Mouse (Mus musculus): ENCODE results near the gene Trabd. TPM values are rescaled to one million over a fixed set of nuclear protein-coding genes. Genes with fewer than 3 reads are reported as not detected.

Trabd gene
- polyA plus RNA-seq, 1 experiment from 2014 or later: 44.7 TPM

DNA sequence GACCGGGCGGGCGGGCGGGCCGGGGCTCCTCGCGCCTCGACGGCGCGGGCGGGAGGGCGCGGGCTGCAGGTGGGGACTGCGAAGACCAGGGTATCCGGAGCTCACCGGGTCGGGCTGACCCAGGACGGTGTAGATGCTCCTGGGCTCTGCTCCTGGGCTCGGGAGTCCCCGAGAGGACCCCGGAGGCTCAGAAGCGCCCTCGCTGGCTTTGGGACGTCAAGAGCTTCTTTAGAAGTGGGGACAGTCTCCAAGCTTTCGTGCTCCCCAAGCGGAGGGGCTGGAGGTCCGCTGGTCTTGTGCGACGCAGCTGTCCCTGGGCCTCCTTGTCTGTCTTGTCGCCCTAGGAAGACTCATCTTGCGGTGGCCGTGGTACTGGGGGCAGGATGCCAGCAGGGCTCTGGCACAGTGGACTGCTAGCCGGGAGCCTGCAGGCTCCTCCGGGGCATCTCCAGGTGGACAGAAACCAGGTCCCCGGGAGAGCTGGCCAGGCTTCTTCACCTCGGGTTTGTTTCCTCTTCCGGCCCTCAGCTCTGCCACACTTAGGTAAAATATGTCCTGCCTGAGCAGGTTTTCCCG lies 1.3 kb downstream of the Trabd start:
- ATAC-seq (peak; percentile 14), DNase-seq (ENCODE audit: low read depth, low spot score) (no peak)
- no peak for TF ChIP-seq CTCF (IDR thresholded peaks at IDR 0.05)
- ChIA-PET POLR2A (interaction anchor here (0.7 to 2.2 kb wide), 4 partner anchors 9 to 135 kb away, joined by 3 to 13 read pairs (median 3); partner anchors contain the start of gene Selenoo), CTCF (interaction anchor here (1.2 to 1.4 kb wide), 2 partner anchors 52 to 155 kb away, joined by 3 to 4 read pairs; no protein-coding TSS in a partner anchor)
- in situ Hi-C loops (cut with MboI; ENCODE audit: low pct_unique_long_range_greater_than_20kb): no loop called here
- H3K27me3 ChIP-seq: no peaks in the 10 kb centered on the region

DNA sequence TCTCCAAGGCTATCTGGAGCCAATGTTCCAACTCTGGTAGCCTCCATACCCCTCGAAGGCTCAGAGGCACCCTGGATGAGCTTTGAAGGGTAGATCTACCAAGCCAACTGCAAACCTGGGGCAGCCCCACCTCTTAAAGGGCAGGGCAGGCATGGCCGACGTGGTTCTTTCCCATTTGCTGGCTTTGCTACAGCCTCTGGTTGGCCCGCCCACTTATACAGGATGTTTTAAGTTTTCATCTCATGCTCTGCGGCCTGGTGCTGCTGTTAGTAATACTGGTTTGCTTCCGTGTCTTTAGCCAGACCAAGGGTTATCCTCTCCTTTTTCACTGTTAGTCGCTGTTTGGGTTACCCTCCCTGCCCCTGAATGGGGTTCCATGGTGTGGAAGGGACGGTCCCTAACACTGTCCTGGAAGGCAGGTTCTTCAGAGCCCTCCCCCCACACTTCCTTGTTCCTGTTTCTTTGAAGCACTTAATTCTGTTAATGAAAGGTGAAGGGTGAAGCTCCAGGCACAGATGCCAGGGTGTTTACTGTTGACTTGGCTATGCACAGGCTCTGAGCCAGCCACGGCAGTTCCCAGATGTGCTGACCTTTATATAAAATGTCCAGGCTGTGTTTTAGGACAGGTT lies 3.4 kb downstream of the Trabd start:
- POLR2A ChIA-PET: interaction anchor here (1.3 kb wide), 1 partner anchor 10 kb away, joined by 3 read pairs; no protein-coding TSS in a partner anchor
- no peak for DNase-seq (ENCODE audit: low read depth, low spot score)
- no peak for ATAC-seq
- TF ChIP-seq CTCF (IDR thresholded peaks at IDR 0.05): no peak
- in situ Hi-C loops (cut with MboI; ENCODE audit: low pct_unique_long_range_greater_than_20kb): no loop called here
- CTCF ChIA-PET: no interaction called here
- H3K27me3 ChIP-seq: no peaks in the 10 kb centered on the region

DNA sequence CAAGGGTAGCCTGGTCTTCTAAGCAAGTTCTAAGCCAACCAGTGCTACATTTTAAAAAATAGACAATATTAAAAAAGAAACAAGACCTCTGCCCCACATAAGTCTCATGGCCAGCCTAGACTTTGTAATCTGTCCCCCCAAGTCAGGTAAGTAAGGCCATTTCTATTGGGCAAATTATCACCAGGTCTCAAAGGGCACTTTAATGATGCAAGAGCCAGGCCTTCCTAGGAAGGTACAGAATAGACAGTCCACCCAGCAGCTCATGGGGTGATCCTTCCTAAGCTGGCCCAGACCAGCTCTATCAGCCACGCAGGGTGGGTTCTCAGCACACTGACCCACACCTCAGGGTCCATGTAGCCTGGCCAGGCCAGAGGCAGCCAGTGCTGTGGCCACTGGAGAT lies 9.0 kb downstream of the Trabd start:
- no peak for TF ChIP-seq CTCF (IDR thresholded peaks at IDR 0.05)
- no peaks in the 10 kb centered on the region for H3K27me3 ChIP-seq
- in situ Hi-C loops (cut with MboI; ENCODE audit: low pct_unique_long_range_greater_than_20kb): no loop called here
- DNase-seq (ENCODE audit: low read depth, low spot score) (no peak), ATAC-seq (no peak)
- POLR2A ChIA-PET: no interaction called here
- CTCF ChIA-PET: no interaction called here

DNA sequence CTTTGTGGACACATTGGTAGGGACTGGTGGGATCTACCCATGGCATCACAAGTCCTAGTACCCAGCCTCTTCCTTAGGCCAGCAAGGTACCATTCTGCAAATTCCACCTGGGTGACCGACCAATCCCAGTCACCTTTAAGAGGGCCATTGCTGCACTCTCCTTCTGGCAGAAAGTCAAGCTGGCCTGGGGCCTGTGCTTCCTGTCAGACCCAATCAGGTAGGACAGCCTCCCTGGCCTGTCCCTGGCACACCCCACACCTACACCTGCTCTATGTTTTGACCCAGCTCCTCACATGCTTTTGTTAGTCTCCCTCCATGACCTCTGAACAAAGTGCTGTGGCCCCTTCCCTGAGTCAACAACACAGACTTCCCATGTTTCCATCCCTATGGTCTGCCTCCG lies 9.9 kb downstream of the Trabd start:
- no peak for ATAC-seq
- POLR2A ChIA-PET: interaction anchor here (0.5 to 1.1 kb wide), 2 partner anchors 9 to 125 kb away, joined by 3 to 4 read pairs; no protein-coding TSS in a partner anchor
- no peak for DNase-seq (ENCODE audit: low read depth, low spot score)
- TF ChIP-seq CTCF (IDR thresholded peaks at IDR 0.05): no peak
- CTCF ChIA-PET: no interaction called here
- in situ Hi-C loops (cut with MboI; ENCODE audit: low pct_unique_long_range_greater_than_20kb): no loop called here
- no peaks in the 10 kb centered on the region for H3K27me3 ChIP-seq

DNA sequence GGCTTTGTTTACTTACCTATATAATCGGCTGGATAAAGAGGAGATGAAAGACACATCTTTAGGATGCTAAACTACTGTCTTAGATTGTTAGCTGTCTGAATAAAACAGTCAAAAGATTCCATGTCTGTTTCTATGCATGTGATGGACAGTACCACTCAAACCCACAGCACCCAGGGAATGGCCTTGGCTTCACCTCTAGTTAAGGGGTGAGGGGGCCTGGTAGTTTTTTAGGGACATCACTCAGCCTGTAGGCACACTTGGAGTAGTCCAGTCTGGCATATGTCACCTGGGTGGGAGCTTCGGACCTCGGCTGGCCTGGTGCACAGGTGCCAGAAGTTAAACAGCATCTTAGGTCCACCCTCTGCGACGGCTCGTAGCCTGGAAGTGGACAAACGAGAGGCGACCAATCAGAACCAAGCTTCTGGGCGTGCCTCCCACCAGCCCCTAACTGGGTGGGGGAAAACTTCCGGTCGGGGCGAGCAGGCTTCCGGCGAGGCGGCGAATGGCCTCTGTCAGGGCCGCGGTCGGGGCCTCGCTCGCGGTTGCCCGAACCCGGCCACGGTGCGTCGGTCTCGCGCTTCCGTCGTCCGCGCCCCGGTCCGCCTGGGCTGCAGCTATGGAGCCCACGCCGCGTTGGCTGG lies 13.8 kb downstream of the Trabd start, which contains the start of gene Selenoo:
TSS of gene Selenoo (plus strand) at position 478 of the 641 bp plus-strand sequence.
- POLR2A ChIA-PET: interaction anchor here (1.3 to 2.4 kb wide), 2 partner anchors 9 to 13 kb away, joined by 4 to 13 read pairs; no protein-coding TSS in a partner anchor
- CTCF ChIA-PET: interaction anchor here (1.0 kb wide), 1 partner anchor 15 kb away, joined by 3 read pairs; no protein-coding TSS in a partner anchor
- H3K27me3 ChIP-seq: no peaks in the 10 kb centered on the region
- DNase-seq (ENCODE audit: low read depth, low spot score): peak; percentile 57
- no peak for TF ChIP-seq CTCF (IDR thresholded peaks at IDR 0.05)
- ATAC-seq: peak; percentile 90
- in situ Hi-C loops (cut with MboI; ENCODE audit: low pct_unique_long_range_greater_than_20kb): no loop called here

DNA sequence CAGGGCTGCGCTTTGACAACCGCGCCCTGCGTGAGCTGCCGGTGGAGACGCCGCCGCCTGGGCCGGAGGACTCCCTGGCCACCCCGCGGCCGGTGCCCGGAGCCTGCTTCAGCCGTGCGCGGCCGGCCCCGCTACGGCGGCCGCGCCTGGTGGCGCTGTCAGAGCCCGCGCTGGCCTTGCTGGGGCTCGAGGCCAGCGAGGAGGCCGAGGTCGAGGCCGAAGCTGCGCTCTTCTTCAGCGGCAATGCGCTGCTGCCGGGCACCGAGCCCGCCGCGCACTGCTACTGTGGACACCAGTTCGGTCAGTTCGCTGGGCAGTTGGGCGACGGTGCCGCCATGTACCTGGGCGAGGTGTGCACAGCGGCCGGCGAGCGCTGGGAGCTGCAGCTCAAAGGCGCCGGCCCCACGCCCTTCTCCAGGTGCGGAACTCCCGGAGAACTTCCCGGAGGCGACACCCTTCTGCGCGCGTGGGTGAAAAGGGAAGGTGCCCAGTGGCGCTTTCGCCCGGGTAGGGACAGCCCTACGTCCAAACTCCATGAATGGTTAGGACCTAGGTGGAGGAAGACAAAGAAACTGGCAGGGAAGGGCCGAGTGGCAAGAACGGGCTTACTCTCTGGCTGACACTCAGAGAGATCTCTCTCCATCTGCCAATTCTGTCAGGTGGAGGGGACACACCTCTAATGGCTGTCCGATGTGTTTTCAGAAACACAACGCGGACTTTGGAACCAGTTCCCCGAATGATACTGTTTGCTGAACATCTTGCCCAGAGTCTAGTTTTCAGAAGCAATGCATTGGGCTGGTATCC lies 14.5 kb downstream of the Trabd start:
- TF ChIP-seq CTCF (IDR thresholded peaks at IDR 0.05): no peak
- POLR2A ChIA-PET: interaction anchor here (1.3 to 2.4 kb wide), 2 partner anchors 10 to 13 kb away, joined by 4 to 13 read pairs; no protein-coding TSS in a partner anchor
- ATAC-seq (peak; percentile 58), DNase-seq (ENCODE audit: low read depth, low spot score) (no peak)
- in situ Hi-C loops (cut with MboI; ENCODE audit: low pct_unique_long_range_greater_than_20kb): loop anchor here (10.0 kb wide), 1 partner anchor 265 kb away; no protein-coding TSS in a partner anchor
- H3K27me3 ChIP-seq: no peaks in the 10 kb centered on the region
- CTCF ChIA-PET: no interaction called here

DNA sequence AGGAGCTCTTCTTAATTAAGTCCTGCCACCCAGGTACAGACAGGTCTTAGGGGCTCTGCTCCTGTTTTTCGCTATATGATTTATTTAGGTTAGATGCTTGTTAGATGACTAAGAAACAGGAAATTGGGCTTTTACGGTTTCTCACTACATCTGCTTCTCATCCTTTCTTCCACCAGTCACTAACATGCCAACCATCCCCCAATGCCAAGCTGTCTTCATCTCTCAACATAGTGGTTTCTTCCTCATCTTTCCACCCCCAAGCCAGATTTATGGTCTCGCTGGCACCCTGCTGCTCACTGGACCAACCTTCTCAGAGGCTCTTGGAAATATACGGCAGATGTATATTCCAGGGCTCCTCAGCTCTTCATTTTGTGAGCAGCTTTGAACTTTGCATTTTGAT lies 15.7 kb downstream of the Trabd start:
- ChIA-PET CTCF (no interaction called here), POLR2A (interaction anchor here (1.0 to 1.1 kb wide), 2 partner anchors 10 to 12 kb away, joined by 3 to 5 read pairs; no protein-coding TSS in a partner anchor)
- no peaks in the 10 kb centered on the region for H3K27me3 ChIP-seq
- in situ Hi-C loops (cut with MboI; ENCODE audit: low pct_unique_long_range_greater_than_20kb): loop anchor here (10.0 kb wide), 1 partner anchor 266 kb away; no protein-coding TSS in a partner anchor
- TF ChIP-seq CTCF (IDR thresholded peaks at IDR 0.05): no peak
- DNase-seq (ENCODE audit: low read depth, low spot score) (no peak), ATAC-seq (no peak)

DNA sequence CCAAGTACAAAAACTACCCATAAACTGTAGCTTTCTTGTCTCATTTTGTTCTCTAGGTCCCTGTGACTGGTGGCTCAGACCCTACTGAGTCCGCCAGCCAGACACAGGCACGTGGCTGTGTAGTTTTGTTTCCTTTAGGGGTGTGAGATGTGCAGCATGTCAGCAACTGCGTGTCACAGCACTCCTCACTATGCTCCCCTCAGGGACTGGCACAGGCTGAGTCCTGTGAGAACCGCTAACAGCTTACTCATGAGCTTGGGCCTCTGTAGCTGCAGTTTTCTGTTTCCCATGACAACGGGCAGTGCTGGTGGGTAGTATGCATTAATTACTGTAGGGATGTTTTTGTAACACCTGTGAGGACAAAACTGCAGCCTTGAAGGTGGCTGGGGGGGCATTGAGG lies 17.3 kb downstream of the Trabd start:
- POLR2A ChIA-PET: interaction anchor here (1.0 to 1.2 kb wide), 2 partner anchors 17 to 171 kb away, joined by 3 to 5 read pairs; partner anchors contain the start of gene Trabd
- no peak for ATAC-seq
- TF ChIP-seq CTCF (IDR thresholded peaks at IDR 0.05): no peak
- H3K27me3 ChIP-seq: no peaks in the 10 kb centered on the region
- no peak for DNase-seq (ENCODE audit: low read depth, low spot score)
- in situ Hi-C loops (cut with MboI; ENCODE audit: low pct_unique_long_range_greater_than_20kb): loop anchor here (10.0 kb wide), 1 partner anchor 267 kb away; no protein-coding TSS in a partner anchor
- CTCF ChIA-PET: interaction anchor here (1.2 kb wide), 1 partner anchor 36 kb away, joined by 5 read pairs; the partner anchor contains the start of gene Hdac10

DNA sequence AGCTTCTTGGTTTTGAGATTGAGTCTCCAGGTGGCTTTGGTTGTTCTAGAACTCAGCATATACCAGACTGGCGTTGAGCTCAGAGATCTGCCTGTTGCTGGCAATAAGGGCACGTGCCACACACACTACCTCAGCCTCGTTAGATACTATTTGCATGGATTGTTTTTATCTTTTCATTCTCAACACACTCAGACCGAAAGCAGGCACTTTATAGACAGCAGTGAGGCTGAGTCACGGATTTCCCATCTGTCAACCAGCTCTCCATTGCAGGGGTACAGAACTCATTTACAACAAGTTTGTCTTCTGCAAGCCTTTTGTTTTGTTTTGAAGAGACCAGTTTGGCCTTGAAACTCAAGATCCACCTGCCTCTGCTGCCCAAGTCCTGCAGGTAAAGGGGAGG lies 22.5 kb downstream of the Trabd start:
- CTCF ChIA-PET: interaction anchor here (1.2 kb wide), 1 partner anchor 31 kb away, joined by 4 read pairs; the partner anchor contains the start of gene Hdac10
- DNase-seq (ENCODE audit: low read depth, low spot score): no peak

More for the DNA sequence above, 22.5 kb downstream of the Trabd start:
- H3K27me3 ChIP-seq: no peaks in the 10 kb centered on the region
- no peak for TF ChIP-seq CTCF (IDR thresholded peaks at IDR 0.05)
- in situ Hi-C loops (cut with MboI; ENCODE audit: low pct_unique_long_range_greater_than_20kb): loop anchor here (10.0 kb wide), 1 partner anchor 273 kb away; no protein-coding TSS in a partner anchor
- ATAC-seq: no peak
- POLR2A ChIA-PET: no interaction called here
